Mouse (Mus musculus): ENCODE measurements around the gene Rere. TPM values are rescaled to one million over a fixed set of nuclear protein-coding genes. Genes with fewer than 3 reads are reported as not detected.

Gene Rere
- polyA plus RNA-seq, 1 experiment from 2014 or later: 18.0 TPM

- Histone ChIP-seq H3K4me2 (ENCODE audit: low read depth, low read length) (no peak overlapping the region), H3K9me3 (replicated peaks; ENCODE audit: control insufficient read depth, low read length) (no peaks in the 10 kb centered on the region), H3K9ac (ENCODE audit: low read length) (no peak overlapping the region), H3K27me3 (ENCODE audit: control insufficient read depth, insufficient read depth, low read length) (no peaks in the 10 kb centered on the region), H3K36me3 (ENCODE audit: control insufficient read depth, insufficient read depth) (peaks cover 13% of the 10 kb centered on the region), H3K4me1 (ENCODE audit: control insufficient read depth, insufficient read depth, low read length) (no peaks in the 10 kb centered on the region), H3K4me3 (ENCODE audit: low read length) (no peak overlapping the region), H3K27ac (ENCODE audit: low read length) (no peak overlapping the region)
- no peak for ATAC-seq (replicated peaks; ENCODE audit: extremely low read depth, insufficient read depth, low FRiP score)
- 85% methylated on average over 1 of the region's 1 CpGs for WGBS
Measured at GRCm38 (mm10) chr4:150528426-150528825, 247.0 kb downstream of the Rere start.

- H3K9ac ChIP-seq (ENCODE audit: low read length): no peak overlapping the region
- H3K4me1 ChIP-seq (ENCODE audit: control insufficient read depth, insufficient read depth, low read length): no peaks in the 10 kb centered on the region
- H3K9me3 ChIP-seq (replicated peaks; ENCODE audit: control insufficient read depth, low read length): no peaks in the 10 kb centered on the region
- ATAC-seq (replicated peaks; ENCODE audit: extremely low read depth, insufficient read depth, low FRiP score): no peak
- H3K4me3 ChIP-seq (ENCODE audit: low read length): no peak overlapping the region
- no peak overlapping the region for H3K27ac ChIP-seq (ENCODE audit: low read length)
- WGBS: 86% methylated on average over 5 of the region's 5 CpGs
- no peak overlapping the region for H3K4me2 ChIP-seq (ENCODE audit: low read depth, low read length)
- H3K27me3 ChIP-seq (ENCODE audit: control insufficient read depth, insufficient read depth, low read length): no peaks in the 10 kb centered on the region
- H3K36me3 ChIP-seq (ENCODE audit: control insufficient read depth, insufficient read depth): peaks cover 12% of the 10 kb centered on the region
Measured at GRCm38 (mm10) chr4:150528846-150529245, 247.4 kb downstream of the Rere start.

GRCm38 (mm10) chr4:150531869-150532268 is 250.4 kb downstream of the Rere start:
- H3K36me3 ChIP-seq (ENCODE audit: control insufficient read depth, insufficient read depth): peaks cover 15% of the 10 kb centered on the region
- WGBS: 77% methylated on average over 7 of the region's 7 CpGs
- no peak for ATAC-seq (replicated peaks; ENCODE audit: extremely low read depth, insufficient read depth, low FRiP score)

GRCm38 (mm10) chr4:150536821-150537510 is 255.5 kb downstream of the Rere start:
- Histone ChIP-seq H3K4me1 (ENCODE audit: control insufficient read depth, insufficient read depth, low read length) (no peaks in the 10 kb centered on the region), H3K27me3 (ENCODE audit: control insufficient read depth, insufficient read depth, low read length) (no peaks in the 10 kb centered on the region), H3K27ac (ENCODE audit: low read length) (no peak overlapping the region), H3K4me3 (ENCODE audit: low read length) (no peak overlapping the region), H3K9me3 (replicated peaks; ENCODE audit: control insufficient read depth, low read length) (no peaks in the 10 kb centered on the region), H3K4me2 (ENCODE audit: low read depth, low read length) (no peak overlapping the region), H3K9ac (ENCODE audit: low read length) (no peak overlapping the region), H3K36me3 (ENCODE audit: control insufficient read depth, insufficient read depth) (peaks cover 19% of the 10 kb centered on the region)
- ATAC-seq (replicated peaks; ENCODE audit: extremely low read depth, insufficient read depth, low FRiP score): no peak
- WGBS: 80% methylated on average over 3 of the region's 3 CpGs

More at GRCm38 (mm10) chr4:150531869-150532268, 250.4 kb downstream of the Rere start:
- no peak overlapping the region for H3K4me3 ChIP-seq (ENCODE audit: low read length)
- no peaks in the 10 kb centered on the region for H3K4me1 ChIP-seq (ENCODE audit: control insufficient read depth, insufficient read depth, low read length)
- no peak overlapping the region for H3K9ac ChIP-seq (ENCODE audit: low read length)
- no peak overlapping the region for H3K4me2 ChIP-seq (ENCODE audit: low read depth, low read length)
- H3K9me3 ChIP-seq (replicated peaks; ENCODE audit: control insufficient read depth, low read length): no peaks in the 10 kb centered on the region
- H3K27me3 ChIP-seq (ENCODE audit: control insufficient read depth, insufficient read depth, low read length): no peaks in the 10 kb centered on the region
- H3K27ac ChIP-seq (ENCODE audit: low read length): no peak overlapping the region

- WGBS: 94% methylated on average over 1 of the region's 1 CpGs
- H3K27ac ChIP-seq (ENCODE audit: low read length): no peak overlapping the region
- H3K9ac ChIP-seq (ENCODE audit: low read length): no peak overlapping the region
- H3K36me3 ChIP-seq (ENCODE audit: control insufficient read depth, insufficient read depth): peaks cover 19% of the 10 kb centered on the region
- no peak overlapping the region for H3K4me3 ChIP-seq (ENCODE audit: low read length)
- no peak for ATAC-seq (replicated peaks; ENCODE audit: extremely low read depth, insufficient read depth, low FRiP score)
- H3K4me1 ChIP-seq (ENCODE audit: control insufficient read depth, insufficient read depth, low read length): 0 out of 2 replicates have a peak, but pooled peaks cover 2% of the 10 kb centered on the region
- no peaks in the 10 kb centered on the region for H3K9me3 ChIP-seq (replicated peaks; ENCODE audit: control insufficient read depth, low read length)
- no peaks in the 10 kb centered on the region for H3K27me3 ChIP-seq (ENCODE audit: control insufficient read depth, insufficient read depth, low read length)
- no peak overlapping the region for H3K4me2 ChIP-seq (ENCODE audit: low read depth, low read length)
Measured at GRCm38 (mm10) chr4:150539846-150540245, 258.4 kb downstream of the Rere start.

GRCm38 (mm10) chr4:150540392-150541094 is 259.1 kb downstream of the Rere start:
- Histone ChIP-seq H3K4me1 (ENCODE audit: control insufficient read depth, insufficient read depth, low read length) (0 out of 2 replicates have a peak, but pooled peaks cover 2% of the 10 kb centered on the region), H3K27ac (ENCODE audit: low read length) (no peak overlapping the region), H3K9ac (ENCODE audit: low read length) (no peak overlapping the region), H3K9me3 (replicated peaks; ENCODE audit: control insufficient read depth, low read length) (no peaks in the 10 kb centered on the region), H3K27me3 (ENCODE audit: control insufficient read depth, insufficient read depth, low read length) (no peaks in the 10 kb centered on the region), H3K4me3 (ENCODE audit: low read length) (no peak overlapping the region), H3K4me2 (ENCODE audit: low read depth, low read length) (no peak overlapping the region), H3K36me3 (ENCODE audit: control insufficient read depth, insufficient read depth) (peaks cover 12% of the 10 kb centered on the region)
- 65% methylated on average over 5 of the region's 5 CpGs for WGBS
- ATAC-seq (replicated peaks; ENCODE audit: extremely low read depth, insufficient read depth, low FRiP score): no peak

- Histone ChIP-seq H3K9ac (ENCODE audit: low read length) (no peak overlapping the region), H3K9me3 (replicated peaks; ENCODE audit: control insufficient read depth, low read length) (no peaks in the 10 kb centered on the region), H3K4me1 (ENCODE audit: control insufficient read depth, insufficient read depth, low read length) (0 out of 2 replicates have a peak, but pooled peaks cover 2% of the 10 kb centered on the region), H3K27ac (ENCODE audit: low read length) (no peak overlapping the region), H3K27me3 (ENCODE audit: control insufficient read depth, insufficient read depth, low read length) (no peaks in the 10 kb centered on the region), H3K4me2 (ENCODE audit: low read depth, low read length) (no peak overlapping the region), H3K4me3 (ENCODE audit: low read length) (no peak overlapping the region), H3K36me3 (ENCODE audit: control insufficient read depth, insufficient read depth) (peaks cover 10% of the 10 kb centered on the region; the same call in 1 of the 2 replicates)
- WGBS: 79% methylated on average over 7 of the region's 7 CpGs
- no peak for ATAC-seq (replicated peaks; ENCODE audit: extremely low read depth, insufficient read depth, low FRiP score)
Measured at GRCm38 (mm10) chr4:150544231-150544630, 262.8 kb downstream of the Rere start.

GRCm38 (mm10) chr4:150544652-150545258 is 263.3 kb downstream of the Rere start:
- Histone ChIP-seq H3K4me3 (ENCODE audit: low read length) (no peak overlapping the region), H3K27me3 (ENCODE audit: control insufficient read depth, insufficient read depth, low read length) (no peaks in the 10 kb centered on the region), H3K4me2 (ENCODE audit: low read depth, low read length) (peak overlapping the region; percentile 23; the same call in 1 of the 2 replicates), H3K4me1 (ENCODE audit: control insufficient read depth, insufficient read depth, low read length) (peaks cover 2% of the 10 kb centered on the region; the same call in 1 of the 2 replicates), H3K9me3 (replicated peaks; ENCODE audit: control insufficient read depth, low read length) (no peaks in the 10 kb centered on the region), H3K9ac (ENCODE audit: low read length) (no peak overlapping the region), H3K27ac (ENCODE audit: low read length) (no peak overlapping the region; the same call in 1 of the 2 replicates), H3K36me3 (ENCODE audit: control insufficient read depth, insufficient read depth) (peaks cover 10% of the 10 kb centered on the region; the same call in 1 of the 2 replicates)
- 60% methylated on average over 10 of the region's 10 CpGs for WGBS
- peak; percentile 67; the same call in 1 of the 2 replicates for ATAC-seq (replicated peaks; ENCODE audit: extremely low read depth, insufficient read depth, low FRiP score)

- Histone ChIP-seq H3K27me3 (ENCODE audit: control insufficient read depth, insufficient read depth, low read length) (no peaks in the 10 kb centered on the region), H3K36me3 (ENCODE audit: control insufficient read depth, insufficient read depth) (peaks cover 10% of the 10 kb centered on the region; the same call in 1 of the 2 replicates), H3K9me3 (replicated peaks; ENCODE audit: control insufficient read depth, low read length) (no peaks in the 10 kb centered on the region), H3K4me2 (ENCODE audit: low read depth, low read length) (no peak overlapping the region), H3K4me3 (ENCODE audit: low read length) (no peak overlapping the region), H3K4me1 (ENCODE audit: control insufficient read depth, insufficient read depth, low read length) (peaks cover 2% of the 10 kb centered on the region), H3K9ac (ENCODE audit: low read length) (no peak overlapping the region), H3K27ac (ENCODE audit: low read length) (no peak overlapping the region)
- WGBS: 69% methylated on average over 7 of the region's 7 CpGs
- no peak for ATAC-seq (replicated peaks; ENCODE audit: extremely low read depth, insufficient read depth, low FRiP score)
Measured at GRCm38 (mm10) chr4:150545775-150546174, 264.3 kb downstream of the Rere start.
